Mouse (Mus musculus): ENCODE measurements around the gene Prg3. TPM values are rescaled to one million over a fixed set of nuclear protein-coding genes. Genes with fewer than 3 reads are reported as not detected.

Gene Prg3
- polyA plus RNA-seq, 1 experiment, result not detected

DNA sequence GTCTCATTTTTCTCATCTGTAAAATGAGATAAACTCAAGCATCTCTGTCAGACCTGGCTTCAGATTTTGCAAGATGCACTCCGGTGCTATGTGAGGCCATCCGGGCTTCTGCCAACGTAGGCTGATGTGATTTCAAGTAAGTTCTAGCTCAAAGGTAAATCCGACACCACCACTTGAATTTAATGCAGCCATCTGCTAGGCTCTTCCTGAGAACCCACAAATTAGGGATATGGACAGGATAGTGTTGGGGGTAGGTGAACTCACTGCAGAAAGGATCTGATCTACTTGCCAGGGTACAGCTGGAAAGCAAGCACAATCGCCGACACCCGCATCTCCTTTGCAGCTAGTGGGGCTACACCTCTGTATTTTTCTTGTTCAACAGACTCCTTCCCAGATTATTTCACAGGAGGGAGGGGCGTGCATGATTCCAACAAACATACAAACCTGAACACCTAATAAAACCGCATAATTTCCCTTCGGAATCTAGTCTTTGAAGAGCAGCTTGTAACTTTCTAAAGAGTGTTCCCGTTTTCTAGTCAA, 48.6 kb downstream of the Prg3 start:
- Histone ChIP-seq H3K36me3 (ENCODE audit: control insufficient read depth, insufficient read depth, low read length, poor library complexity, severe bottlenecking) (peaks cover 28% of the 10 kb centered on the region), H3K4me1 (ENCODE audit: control insufficient read depth, insufficient read depth, low read length) (peaks cover 3% of the 10 kb centered on the region), H3K27ac (ENCODE audit: insufficient read depth, low read length) (no peak overlapping the region), H3K9me3 (replicated peaks; ENCODE audit: control insufficient read depth, insufficient read depth, low read length, poor library complexity, severe bottlenecking) (no peaks in the 10 kb centered on the region), H3K4me3 (ENCODE audit: low read depth, low read length) (peak overlapping the region; percentile 98), H3K9ac (ENCODE audit: low read depth, poor library complexity, severe bottlenecking) (peak overlapping the region; percentile 89), H3K27me3 (ENCODE audit: control insufficient read depth, insufficient read depth, low read length, poor library complexity, severe bottlenecking) (no peaks in the 10 kb centered on the region)
- no peak for TF ChIP-seq CTCF (IDR thresholded peaks at IDR 0.05; ENCODE audit: low read depth, low read length)
- TF ChIP-seq POLR2A (IDR thresholded peaks at IDR 0.05; ENCODE audit: insufficient read depth, low read length), result no peak
- no peak for TF ChIP-seq EP300 (IDR thresholded peaks at IDR 0.05; ENCODE audit: insufficient read depth, low read depth, low read length)

DNA sequence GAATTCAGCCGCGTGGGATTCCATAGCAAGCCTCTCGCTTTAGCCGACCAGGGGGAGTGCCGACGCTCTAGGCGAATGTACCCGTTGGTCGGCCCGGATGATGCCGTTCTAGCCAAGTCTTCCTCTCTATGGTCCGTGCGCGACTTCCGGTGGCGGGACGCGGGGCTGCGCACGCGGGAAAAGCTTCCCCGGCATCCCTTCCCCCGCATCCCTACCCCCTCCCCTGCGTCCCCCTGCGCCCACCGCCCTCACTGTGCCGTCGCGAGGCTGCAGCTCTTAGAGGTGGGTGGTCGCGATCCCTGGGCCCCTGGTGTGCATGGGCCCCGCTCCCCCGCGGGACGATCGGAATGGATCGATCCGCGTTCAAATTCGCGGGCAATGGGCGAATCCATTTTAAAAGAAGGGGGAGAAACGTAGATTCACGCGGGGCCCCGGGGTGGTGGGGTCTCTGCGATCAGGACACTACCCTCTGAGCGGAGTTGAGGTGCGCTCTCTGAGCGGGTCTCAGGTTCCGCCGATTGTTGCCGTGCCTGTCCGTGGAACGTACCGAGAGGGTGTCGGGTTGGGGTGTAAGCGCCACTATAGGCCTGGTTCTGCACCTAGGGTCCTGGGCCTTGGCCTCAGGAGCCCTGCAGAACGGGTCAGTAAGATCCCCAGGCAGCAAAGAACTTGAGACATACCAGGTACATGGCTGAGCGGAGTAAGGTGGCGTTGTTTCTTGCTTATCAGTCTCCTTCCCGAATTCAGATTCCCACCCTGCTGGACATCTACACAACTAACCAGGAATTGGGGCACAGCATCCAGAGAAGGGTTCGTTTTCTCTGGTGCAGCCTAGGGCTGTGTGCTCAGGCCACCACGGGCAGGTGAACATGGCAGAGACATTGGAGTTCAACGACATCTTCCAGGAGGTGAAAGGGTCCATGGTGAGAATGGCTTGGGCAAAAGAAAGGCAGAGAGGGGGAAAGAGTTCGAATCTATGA, 49.3 kb downstream of the Prg3 start, which contains the start of the genes Ssrp1 and P2rx3:
TSS of gene Ssrp1 (plus strand) at position 188 of the 980 bp plus-strand sequence.
TSS of gene P2rx3 (minus strand) at position 416 of the 980 bp plus-strand sequence.
- Histone ChIP-seq H3K4me1 (ENCODE audit: control insufficient read depth, insufficient read depth, low read length) (peaks cover 3% of the 10 kb centered on the region), H3K9ac (ENCODE audit: low read depth, poor library complexity, severe bottlenecking) (peak within 1 kb of the TSS; percentile 89)
- TF ChIP-seq POLR2A (IDR thresholded peaks at IDR 0.05; ENCODE audit: insufficient read depth, low read length) (peak; percentile 60), CTCF (IDR thresholded peaks at IDR 0.05; ENCODE audit: low read depth, low read length) (no peak)

DNA sequence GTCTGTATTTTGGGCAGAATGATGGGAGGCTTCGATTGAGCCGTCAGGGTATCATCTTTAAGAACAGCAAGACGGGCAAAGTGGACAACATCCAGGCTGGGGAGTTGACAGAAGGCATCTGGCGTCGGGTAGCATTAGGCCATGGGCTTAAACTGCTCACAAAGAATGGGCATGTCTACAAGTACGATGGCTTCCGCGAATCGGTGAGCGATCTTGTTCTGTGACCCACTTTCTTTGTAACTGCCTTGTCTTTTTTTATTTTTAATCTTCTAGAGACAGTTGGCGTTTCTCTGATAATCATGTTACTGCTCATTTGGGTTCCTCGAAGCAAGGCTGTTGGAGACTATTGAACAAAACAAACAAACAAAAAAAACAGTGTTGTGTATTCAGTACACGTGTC, 50.3 kb downstream of the Prg3 start:
- H3K9me3 ChIP-seq (replicated peaks; ENCODE audit: control insufficient read depth, insufficient read depth, low read length, poor library complexity, severe bottlenecking), result no peaks in the 10 kb centered on the region
- H3K27me3 ChIP-seq (ENCODE audit: control insufficient read depth, insufficient read depth, low read length, poor library complexity, severe bottlenecking), result no peaks in the 10 kb centered on the region
- TF ChIP-seq EP300 (IDR thresholded peaks at IDR 0.05; ENCODE audit: insufficient read depth, low read depth, low read length), result no peak
- no peak for TF ChIP-seq CTCF (IDR thresholded peaks at IDR 0.05; ENCODE audit: low read depth, low read length)
- TF ChIP-seq POLR2A (IDR thresholded peaks at IDR 0.05; ENCODE audit: insufficient read depth, low read length), result no peak
- H3K27ac ChIP-seq (ENCODE audit: insufficient read depth, low read length), result no peak overlapping the region
- H3K4me3 ChIP-seq (ENCODE audit: low read depth, low read length), result peak overlapping the region; percentile 98
- H3K9ac ChIP-seq (ENCODE audit: low read depth, poor library complexity, severe bottlenecking), result peak overlapping the region; percentile 89
- peaks cover 43% of the 10 kb centered on the region for H3K36me3 ChIP-seq (ENCODE audit: control insufficient read depth, insufficient read depth, low read length, poor library complexity, severe bottlenecking)
- peaks cover 3% of the 10 kb centered on the region for H3K4me1 ChIP-seq (ENCODE audit: control insufficient read depth, insufficient read depth, low read length)

More for the DNA sequence above, 49.3 kb downstream of the Prg3 start, which contains the start of the genes Ssrp1 and P2rx3:
- H3K27ac ChIP-seq (ENCODE audit: insufficient read depth, low read length), result peak within 1 kb of the TSS; percentile 39; the same call in 1 of the 2 replicates
- peak within 1 kb of the TSS; percentile 98 for H3K4me3 ChIP-seq (ENCODE audit: low read depth, low read length)
- H3K36me3 ChIP-seq (ENCODE audit: control insufficient read depth, insufficient read depth, low read length, poor library complexity, severe bottlenecking), result peaks cover 34% of the 10 kb centered on the region
- no peaks in the 10 kb centered on the region for H3K27me3 ChIP-seq (ENCODE audit: control insufficient read depth, insufficient read depth, low read length, poor library complexity, severe bottlenecking)
- H3K9me3 ChIP-seq (replicated peaks; ENCODE audit: control insufficient read depth, insufficient read depth, low read length, poor library complexity, severe bottlenecking), result no peaks in the 10 kb centered on the region

Other genes starting within 250 kb of the Prg3 start
- 9.9 and 10.3 TPM in 2 replicates for gene Gm19426, start 244.6 kb upstream of the Prg3 start, polyA plus RNA-seq (2011; ENCODE audit: insufficient read depth, insufficient read length, low read depth, missing spikeins)
- gene Serping1, start 212.8 kb upstream of the Prg3 start, polyA plus RNA-seq (2011; ENCODE audit: insufficient read depth, insufficient read length, low read depth, missing spikeins), result 17.2 and 19.2 TPM in 2 replicates
- gene Ube2l6, start 189.4 kb upstream of the Prg3 start, polyA plus RNA-seq (2011; ENCODE audit: insufficient read depth, insufficient read length, low read depth, missing spikeins), result 12.6 and 14.3 TPM in 2 replicates
- 2.6 and 2.8 TPM in 2 replicates for gene Smtnl1, start 165.6 kb upstream of the Prg3 start, polyA plus RNA-seq (2011; ENCODE audit: insufficient read depth, insufficient read length, low read depth, missing spikeins)
- 40.8 and 47.3 TPM in 2 replicates for gene Timm10, start 161.2 kb upstream of the Prg3 start, polyA plus RNA-seq (2011; ENCODE audit: insufficient read depth, insufficient read length, low read depth, missing spikeins)
- gene Slc43a1, start 149.4 kb upstream of the Prg3 start, polyA plus RNA-seq (2011; ENCODE audit: insufficient read depth, insufficient read length, low read depth, missing spikeins), result 11.5 and 12.3 TPM in 2 replicates
- gene Rtn4rl2, start 101.5 kb upstream of the Prg3 start, polyA plus RNA-seq (2011; ENCODE audit: insufficient read depth, insufficient read length, low read depth, missing spikeins), result not detected in 2 replicates
- 4.4 and 4.9 TPM in 2 replicates for gene Slc43a3, start 51.6 kb upstream of the Prg3 start, polyA plus RNA-seq (2011; ENCODE audit: insufficient read depth, insufficient read length, low read depth, missing spikeins)
- not detected in 2 replicates for gene Prg2, start 7.8 kb upstream of the Prg3 start, polyA plus RNA-seq (2011; ENCODE audit: insufficient read depth, insufficient read length, low read depth, missing spikeins)
- 228 and 238 TPM in 2 replicates for gene Ssrp1, start 49.0 kb downstream of the Prg3 start, polyA plus RNA-seq (2011; ENCODE audit: insufficient read depth, insufficient read length, low read depth, missing spikeins)
- gene P2rx3, start 49.2 kb downstream of the Prg3 start, polyA plus RNA-seq (2011; ENCODE audit: insufficient read depth, insufficient read length, low read depth, missing spikeins), result 1.3 and 2.5 TPM in 2 replicates
- 27.1 and 33.6 TPM in 2 replicates for gene Tnks1bp1, start 59.8 kb downstream of the Prg3 start, polyA plus RNA-seq (2011; ENCODE audit: insufficient read depth, insufficient read length, low read depth, missing spikeins)
- 2.3 and 3.3 TPM in 2 replicates for gene Aplnr, start 148.0 kb downstream of the Prg3 start, polyA plus RNA-seq (2011; ENCODE audit: insufficient read depth, insufficient read length, low read depth, missing spikeins)
- gene Lrrc55, start 209.0 kb downstream of the Prg3 start, polyA plus RNA-seq (2011; ENCODE audit: insufficient read depth, insufficient read length, low read depth, missing spikeins), result not detected in 2 replicates

Data from ES-Bruce4 (cell line).